Mouse (Mus musculus): ENCODE data around the gene Derl2. TPM values are rescaled to one million over a fixed set of nuclear protein-coding genes. Genes with fewer than 3 reads are reported as not detected.

Gene Derl2
- polyA plus RNA-seq, 1 experiment from 2014 or later, result 42.1 TPM

Other genes with a start within 250 kb of the Derl2 start
- gene Scimp, start 207.3 kb downstream of the Derl2 start, polyA plus RNA-seq (2016; fragmentation: Nextera tagmentation; extraction: Ambion mirVana), result not detected in 2 replicates
- 43.9 and 45.9 TPM in 2 replicates for gene Rabep1, start 175.1 kb downstream of the Derl2 start, polyA plus RNA-seq (2016; fragmentation: Nextera tagmentation; extraction: Ambion mirVana)
- 134 TPM in 2 replicates for gene Nup88, start 49.9 kb downstream of the Derl2 start, polyA plus RNA-seq (2016; fragmentation: Nextera tagmentation; extraction: Ambion mirVana)
- gene Rpain, start 49.6 kb downstream of the Derl2 start, polyA plus RNA-seq (2016; fragmentation: Nextera tagmentation; extraction: Ambion mirVana), result 71.3 and 73.8 TPM in 2 replicates
- gene C1qbp, start 36.8 kb downstream of the Derl2 start, polyA plus RNA-seq (2016; fragmentation: Nextera tagmentation; extraction: Ambion mirVana), result 254 and 255 TPM in 2 replicates
- gene Dhx33, start 15.4 kb downstream of the Derl2 start, polyA plus RNA-seq (2016; fragmentation: Nextera tagmentation; extraction: Ambion mirVana), result 27.2 TPM in 2 replicates
- gene Mis12, start 230 bp downstream of the Derl2 start, polyA plus RNA-seq (2016; fragmentation: Nextera tagmentation; extraction: Ambion mirVana), result 57.5 and 58.0 TPM in 2 replicates
- gene 6330403K07Rik, start 13.7 kb upstream of the Derl2 start, polyA plus RNA-seq (2016; fragmentation: Nextera tagmentation; extraction: Ambion mirVana), result 270 and 273 TPM in 2 replicates
- gene Nlrp1a, start 124.9 kb upstream of the Derl2 start, polyA plus RNA-seq (2016; fragmentation: Nextera tagmentation; extraction: Ambion mirVana), result 0.04 TPM in 1 of 2 replicates, not detected in the other
- 0.09 TPM in 1 of 2 replicates, not detected in the other for gene Nlrp1b, start 210.9 kb upstream of the Derl2 start, polyA plus RNA-seq (2016; fragmentation: Nextera tagmentation; extraction: Ambion mirVana)

Measured in embryonic facial prominence, embryonic 12.5 days (tissue).